In the genomic region with DNA sequence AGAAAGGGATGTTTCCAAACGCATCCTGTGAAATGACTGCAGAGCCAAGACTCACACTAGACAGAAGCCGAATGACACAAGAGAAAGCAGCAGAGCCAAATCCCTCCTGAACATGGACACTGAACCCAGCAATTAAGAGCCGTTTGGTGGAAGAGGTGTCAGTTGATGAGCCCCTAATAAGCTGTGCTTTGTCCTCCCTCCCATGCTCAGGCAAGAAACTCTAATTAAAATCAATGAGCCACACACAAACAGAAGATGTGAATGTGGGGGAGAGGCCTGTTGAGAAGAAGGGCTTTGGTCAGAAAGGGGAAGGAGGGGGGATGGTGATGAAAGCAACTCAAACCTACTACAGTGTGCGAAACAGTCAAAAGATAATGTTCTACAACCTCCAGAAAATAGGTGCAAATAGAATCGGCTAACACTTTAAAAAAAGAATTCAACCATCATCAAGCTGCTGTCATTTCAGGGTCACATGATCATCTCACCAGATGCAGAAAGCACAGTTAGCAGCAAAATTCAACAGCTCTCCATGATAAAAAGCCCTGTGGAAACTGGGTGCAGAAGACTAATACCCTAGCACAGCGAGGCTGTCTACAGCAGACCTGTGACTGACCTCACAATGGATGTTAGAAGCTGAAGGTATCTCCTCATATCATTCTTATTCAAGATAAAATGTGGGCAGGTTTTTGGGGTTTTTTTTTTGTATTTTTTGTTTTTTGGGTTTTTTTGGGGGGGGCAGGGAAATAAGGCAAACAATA, we compare ENCODE assay signal across 19 mouse cellular contexts.
DNase-seq lines count a peak whose midpoint lies in the region; ATAC-seq and TF ChIP-seq lines count a peak whose summit lies in the region.
"Had no signal": no experiment of that assay in that cellular context is flagged by ENCODE, and none has a peak within 500 bp of the region (broad histone marks: within the 10 kb centered on the region; RNA-seq: fewer than 3 reads in every experiment).

No protein-coding gene starts in this region.

- H3K4me2 ChIP-seq in midbrain, embryonic 13.5 days (replicated peaks), result no peak overlapping the region
- no peak overlapping the region for H3K4me2 ChIP-seq in midbrain, embryonic 11.5 days
- peak overlapping the region; percentile 10; the same call in 1 of the 2 replicates for H3K4me2 ChIP-seq in forebrain, embryonic 12.5 days
- H3K4me2 ChIP-seq: embryonic facial prominence, embryonic 12.5 days; liver, embryonic 15.5 days; midbrain, embryonic 12.5 days had no signal

- ATAC-seq in midbrain, embryonic 13.5 days, result peak; percentile 34; the same call in 1 of the 2 replicates
- no peak for ATAC-seq in midbrain, embryonic 11.5 days (ENCODE audit: low FRiP score)
- peak; percentile 88 for ATAC-seq in forebrain, embryonic 12.5 days (ENCODE audit: low FRiP score)
- ATAC-seq: activated CD4-positive, CD25-positive, alpha-beta regulatory T cell, adult 4 months; Patski had no signal

- H3K27me3 ChIP-seq in kidney, adult 2 months (replicated peaks; ENCODE audit: control insufficient read depth, insufficient read depth, low read length), result no peaks in the 10 kb centered on the region; the same call in 1 of the 2 replicates
- H3K27me3 ChIP-seq in midbrain, embryonic 13.5 days, result no peaks in the 10 kb centered on the region
- H3K27me3 ChIP-seq in midbrain, embryonic 11.5 days (ENCODE audit: control insufficient read depth, insufficient read depth, low read length), result no peaks in the 10 kb centered on the region
- no peaks in the 10 kb centered on the region for H3K27me3 ChIP-seq in forebrain, embryonic 12.5 days
- H3K27me3 ChIP-seq: embryonic facial prominence, embryonic 12.5 days; liver, embryonic 15.5 days; midbrain, embryonic 12.5 days; Patski had no signal

- no peak for TF ChIP-seq POLR2A in kidney, adult 2 months (IDR thresholded peaks at IDR 0.05; ENCODE audit: low read depth, low read length)

- H3K4me1 ChIP-seq in kidney, adult 2 months (ENCODE audit: control insufficient read depth, insufficient read depth, low read length), result no peaks in the 10 kb centered on the region; the same call in 1 of the 2 replicates
- 0 out of 2 replicates have a peak, but pooled peaks cover 5% of the 10 kb centered on the region for H3K4me1 ChIP-seq in midbrain, embryonic 13.5 days (replicated peaks)
- no peaks in the 10 kb centered on the region for H3K4me1 ChIP-seq in midbrain, embryonic 11.5 days (ENCODE audit: control insufficient read depth, insufficient read depth, low read length)
- H3K4me1 ChIP-seq in forebrain, embryonic 12.5 days, result peaks cover 5% of the 10 kb centered on the region; the same call in 1 of the 2 replicates
- H3K4me1 ChIP-seq: liver, embryonic 15.5 days had no signal

- H3K9me3 ChIP-seq in midbrain, embryonic 13.5 days, result no peaks in the 10 kb centered on the region
- H3K9me3 ChIP-seq in midbrain, embryonic 11.5 days (ENCODE audit: control insufficient read depth, low read length), result no peaks in the 10 kb centered on the region
- H3K9me3 ChIP-seq in forebrain, embryonic 12.5 days, result no peaks in the 10 kb centered on the region
- H3K9me3 ChIP-seq: embryonic facial prominence, embryonic 12.5 days; liver, embryonic 15.5 days; midbrain, embryonic 12.5 days had no signal

- no peak overlapping the region for H3K4me3 ChIP-seq in kidney, adult 2 months (ENCODE audit: insufficient read depth, low read depth, low read length)
- H3K4me3 ChIP-seq in midbrain, embryonic 13.5 days (replicated peaks), result no peak overlapping the region
- no peak overlapping the region for H3K4me3 ChIP-seq in midbrain, embryonic 11.5 days (ENCODE audit: low read depth, low read length)
- H3K4me3 ChIP-seq in forebrain, embryonic 12.5 days (replicated peaks), result no peak overlapping the region
- H3K4me3 ChIP-seq: embryonic facial prominence, embryonic 12.5 days; liver, embryonic 15.5 days; midbrain, embryonic 12.5 days had no signal

- TF ChIP-seq CTCF in kidney, adult 2 months (conservative IDR thresholded peaks at IDR 0.05; ENCODE audit: insufficient read depth, insufficient read length, low read depth, low read length), result no peak

- H3K27ac ChIP-seq in kidney, adult 2 months (ENCODE audit: insufficient read depth, low read depth, low read length), result peak overlapping the region; percentile 28
- no peak overlapping the region for H3K27ac ChIP-seq in midbrain, embryonic 13.5 days
- no peak overlapping the region for H3K27ac ChIP-seq in midbrain, embryonic 11.5 days (ENCODE audit: low read depth, low read length)
- peak overlapping the region; percentile 21; the same call in 1 of the 2 replicates for H3K27ac ChIP-seq in forebrain, embryonic 12.5 days
- H3K27ac ChIP-seq: embryonic facial prominence, embryonic 12.5 days; liver, embryonic 15.5 days; macrophage; midbrain, embryonic 12.5 days had no signal

- H3K9ac ChIP-seq in midbrain, embryonic 13.5 days (replicated peaks), result no peak overlapping the region
- H3K9ac ChIP-seq in midbrain, embryonic 11.5 days (ENCODE audit: low read length), result no peak overlapping the region
- no peak overlapping the region for H3K9ac ChIP-seq in forebrain, embryonic 12.5 days
- H3K9ac ChIP-seq: embryonic facial prominence, embryonic 12.5 days; liver, embryonic 15.5 days; midbrain, embryonic 12.5 days had no signal

- DNase-seq in kidney, adult 2 months, result no peak
- no peak for DNase-seq in kidney, adult 9 months
- no peak for DNase-seq in midbrain, embryonic 11.5 days (ENCODE audit: low spot score, missing footprints)
- DNase-seq in retina, postnatal 7 days (ENCODE audit: low read depth, low spot score), result peak; percentile 23
- no peak for DNase-seq in adrenal gland, postnatal 14 days
- DNase-seq in ovary, postnatal 14 days (ENCODE audit: low spot score), result no peak
- DNase-seq: adrenal gland, postnatal 25 days; cerebellum, adult 9-11 months; heart, adult 11 months; heart, postnatal 4 days; thymus, adult 18-20 months had no signal

- WGBS in kidney, adult 2 months, result 72% methylated on average over 6 of the region's 6 CpGs
- WGBS in midbrain, embryonic 13.5 days, result 56% methylated on average over 6 of the region's 6 CpGs
- WGBS in midbrain, embryonic 11.5 days, result 67% methylated on average over 6 of the region's 6 CpGs
- WGBS in forebrain, embryonic 12.5 days, result 32% methylated on average over 6 of the region's 6 CpGs

- no peaks in the 10 kb centered on the region for H3K36me3 ChIP-seq in kidney, adult 2 months (ENCODE audit: control insufficient read depth, insufficient read depth, low read length)
- H3K36me3 ChIP-seq in midbrain, embryonic 13.5 days, result no peaks in the 10 kb centered on the region
- H3K36me3 ChIP-seq in midbrain, embryonic 11.5 days (ENCODE audit: control insufficient read depth, insufficient read depth, low read length), result no peaks in the 10 kb centered on the region
- no peaks in the 10 kb centered on the region for H3K36me3 ChIP-seq in forebrain, embryonic 12.5 days (replicated peaks)
- H3K36me3 ChIP-seq: embryonic facial prominence, embryonic 12.5 days; liver, embryonic 15.5 days; midbrain, embryonic 12.5 days had no signal

Comparison
In these comparisons a context has a peak if more than half of its experiments do, and no peak if none do; other contexts are left out.
1. H3K27ac ChIP-seq: peak in kidney, adult 2 months (single experiment) and forebrain, embryonic 12.5 days (single experiment); none in midbrain, embryonic 13.5 days (single experiment) and midbrain, embryonic 11.5 days (single experiment).